Mouse (Mus musculus): ENCODE measurements at regions not wholly inside any gene's neighbourhood (a gene's known extent, or its start where the extent isn't known, plus 50 kb on each side); places are given as distances from the start of the nearest gene placed in this dataset.

DNA sequence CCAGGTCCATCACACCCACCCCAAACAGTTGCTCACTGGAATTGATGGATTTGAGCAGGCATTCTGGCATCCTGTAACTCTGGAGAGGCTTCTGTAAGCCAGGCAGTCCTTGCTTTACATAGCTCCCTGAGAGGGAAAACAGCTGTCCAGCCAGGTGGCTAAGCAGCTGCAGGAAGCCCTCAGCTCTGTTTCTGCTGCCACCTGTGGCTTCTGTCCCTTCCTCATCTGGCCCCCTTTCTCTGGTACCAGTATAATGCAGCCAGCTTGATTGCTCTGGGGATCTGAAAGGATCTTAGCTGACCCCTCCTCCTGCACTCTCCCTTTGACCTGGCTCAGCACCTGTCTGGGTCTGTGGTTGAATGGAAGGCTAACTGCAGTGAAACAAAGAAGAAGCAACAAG lies 365.4 kb upstream of the Smim15 start:
- TF ChIP-seq CTCF (IDR thresholded peaks at IDR 0.05; ENCODE audit: extremely low read depth, insufficient read depth, low read length) (no peak), POLR2A (IDR thresholded peaks at IDR 0.05; ENCODE audit: extremely low read depth, insufficient read depth, low read length) (no peak)

All from cortical plate, adult 2 months (tissue).